Mouse (Mus musculus): Measurements from ENCODE around the gene Zfp593. TPM values are rescaled to one million over a fixed set of nuclear protein-coding genes. Genes with fewer than 3 reads are reported as not detected.

The Zfp593 gene
- polyA plus RNA-seq (2017; shearing (Covaris generic)), result 15.7 TPM

GRCm38 (mm10) chr4:134245148-134245843 is at the start of gene Zfp593:
Gene Zfp593, minus strand, starts transcription at chr4:134245592.

DNA sequence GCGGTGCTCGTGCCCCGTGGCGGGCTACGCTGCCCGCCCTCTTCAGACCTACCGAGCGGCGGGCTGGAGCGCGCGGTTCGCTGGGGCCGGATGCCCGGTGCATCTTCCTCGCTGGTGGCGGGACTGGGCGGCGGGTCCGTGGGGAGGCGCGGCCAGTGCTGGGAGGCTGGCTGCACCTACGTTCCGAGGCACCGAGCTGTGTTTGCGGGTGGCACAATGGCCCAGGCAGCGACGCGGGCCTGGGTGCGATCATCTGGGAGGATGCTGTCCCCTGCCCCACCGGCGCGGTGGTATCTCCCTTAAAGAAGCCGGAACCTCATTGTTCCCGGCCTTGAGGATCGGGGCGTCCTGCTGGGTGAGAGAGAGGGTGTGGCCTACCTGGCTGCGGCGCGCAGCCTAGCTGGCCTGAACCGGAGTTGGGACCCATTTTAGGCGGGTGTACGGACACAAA is 42.2 kb upstream of the Zfp593 start, which contains the start of gene Pdik1l:
Gene Pdik1l (minus strand): TSS at position 321 of the 451 bp plus-strand sequence.

GRCm38 (mm10) chr4:134253722-134254324 is 8.4 kb upstream of the Zfp593 start, which contains the start of gene Grrp1:
Gene Grrp1, minus strand, starts transcription at chr4:134254106.

DNA sequence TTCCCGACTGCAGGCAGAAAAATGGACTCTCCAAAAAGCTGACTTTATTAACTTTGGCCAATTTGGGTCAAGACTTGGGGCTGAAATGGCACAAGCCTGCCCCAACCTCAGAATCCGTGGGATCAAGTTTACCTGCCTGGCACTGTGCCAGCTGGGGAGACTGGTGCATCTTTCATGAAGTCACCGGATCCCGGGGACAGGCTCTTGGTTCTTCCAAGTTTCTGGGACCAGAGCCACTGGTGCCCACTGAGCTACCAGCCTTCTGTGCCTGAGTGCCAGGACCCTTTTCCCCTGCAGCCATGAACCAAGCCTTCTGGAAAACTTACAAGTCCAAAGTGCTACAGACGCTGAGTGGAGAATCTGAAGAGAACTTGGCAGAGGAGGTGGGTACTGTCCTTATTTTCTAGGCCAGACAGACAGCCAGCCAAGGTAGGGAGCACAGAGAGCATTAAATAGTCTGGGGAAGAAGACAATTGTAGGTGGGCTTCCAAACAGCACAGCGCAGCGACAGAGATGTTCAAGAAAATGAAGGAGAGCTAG is 1.4 kb upstream of the Zfp593 start, which contains the start of gene Gm30191:
Gene Gm30191 (plus strand): TSS at position 217 of the 540 bp plus-strand sequence.

GRCm38 (mm10) chr4:134243516-134244250 is 1.7 kb downstream of the Zfp593 start, which contains the start of gene E130218I03Rik:
Gene E130218I03Rik, plus strand, starts transcription at chr4:134243662.

DNA sequence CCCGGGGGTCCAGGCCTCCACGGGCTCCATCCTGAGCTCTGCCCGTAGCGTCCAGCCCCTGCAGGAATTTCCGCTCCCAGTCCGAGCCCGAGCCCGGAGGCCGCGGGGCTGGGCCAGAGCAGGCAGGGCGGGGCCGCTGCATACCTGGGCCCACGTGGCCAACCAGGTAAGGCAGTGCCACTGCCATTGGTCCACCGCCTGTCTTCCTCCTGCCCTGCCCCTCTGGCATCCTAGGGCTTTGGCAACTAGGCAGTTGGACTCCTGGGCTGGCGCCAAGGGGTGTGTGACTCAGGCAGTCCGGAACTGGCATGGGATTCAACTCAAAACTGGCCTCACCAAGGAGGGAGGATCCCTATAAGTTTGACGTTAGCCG is 7.1 kb downstream of the Zfp593 start, which contains the start of gene Cnksr1:
Gene Cnksr1 (minus strand): TSS at position 121 of the 373 bp plus-strand sequence.

DNA sequence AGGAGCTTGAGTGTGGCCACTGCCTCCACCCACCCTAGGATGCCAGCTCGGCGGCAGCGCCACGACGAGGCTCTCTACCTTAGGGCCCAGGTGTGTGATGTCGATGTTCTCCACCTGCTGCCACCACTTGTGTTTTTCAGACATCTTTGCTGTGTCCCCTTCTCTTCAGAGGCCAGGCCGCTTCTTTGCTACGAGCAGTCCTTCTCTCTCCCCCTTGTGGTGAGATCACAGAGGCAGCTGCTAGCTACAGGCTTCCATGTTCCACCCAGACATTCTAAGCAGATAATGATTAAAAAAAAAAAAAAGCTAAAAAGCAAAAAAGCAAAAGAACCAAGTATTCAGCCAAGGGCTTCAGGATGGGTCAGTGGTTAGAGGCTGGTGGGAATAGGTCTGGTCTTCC is 18.2 kb downstream of the Zfp593 start, which contains the start of gene Catsper4:
Gene Catsper4 (minus strand): TSS at position 190 of the 400 bp plus-strand sequence.

DNA sequence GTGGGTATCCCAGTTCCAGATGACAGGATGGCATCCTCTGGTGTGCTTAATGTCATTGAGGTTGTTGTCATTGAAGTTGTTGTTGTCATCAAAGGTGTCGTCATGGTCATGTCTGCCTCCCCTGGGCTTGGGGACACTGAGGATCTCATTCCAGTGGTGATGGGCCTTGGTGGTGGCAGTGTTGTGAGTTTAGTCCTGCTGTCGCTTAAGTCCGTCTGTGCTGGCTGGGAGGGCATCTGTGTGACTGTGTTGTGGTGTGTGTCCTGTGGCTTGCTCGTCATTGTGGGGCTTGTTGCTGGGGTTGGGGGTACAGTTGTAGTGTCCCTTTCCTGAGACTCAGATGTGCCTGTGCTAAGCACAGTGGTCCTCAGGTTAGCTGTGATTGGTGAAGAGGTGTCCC is 42.5 kb downstream of the Zfp593 start, which contains the start of gene Gm7534:
Gene Gm7534 (minus strand): TSS at position 101 of the 400 bp plus-strand sequence.

Other genes with a start within 250 kb of the Zfp593 start
- gene Dhdds, start 244.7 kb downstream of the Zfp593 start, polyA plus RNA-seq (2017; shearing (Covaris generic)), result 39.1 TPM
- gene Lin28a, start 226.8 kb downstream of the Zfp593 start, polyA plus RNA-seq (2017; shearing (Covaris generic)), result not detected
- 2.5 TPM for gene Zfp683, start 191.8 kb downstream of the Zfp593 start, polyA plus RNA-seq (2017; shearing (Covaris generic))
- 18.3 TPM for gene Crybg2, start 184.8 kb downstream of the Zfp593 start, polyA plus RNA-seq (2017; shearing (Covaris generic))
- gene Cd52, start 150.5 kb downstream of the Zfp593 start, polyA plus RNA-seq (2017; shearing (Covaris generic)), result 2,675 TPM
- gene Ubxn11, start 143.0 kb downstream of the Zfp593 start, polyA plus RNA-seq (2017; shearing (Covaris generic)), result 48.4 TPM
- 1,409 TPM for gene Sh3bgrl3, start 116.8 kb downstream of the Zfp593 start, polyA plus RNA-seq (2017; shearing (Covaris generic))
- gene Cep85, start 58.5 kb downstream of the Zfp593 start, polyA plus RNA-seq (2017; shearing (Covaris generic)), result 89.6 TPM
- not detected for gene Gm7534, start 42.6 kb downstream of the Zfp593 start, polyA plus RNA-seq (2017; shearing (Covaris generic))
- gene Catsper4, start 18.2 kb downstream of the Zfp593 start, polyA plus RNA-seq (2017; shearing (Covaris generic)), result not detected
- gene Cnksr1, start 7.2 kb downstream of the Zfp593 start, polyA plus RNA-seq (2017; shearing (Covaris generic)), result not detected
- 9.3 TPM for gene E130218I03Rik, start 1.9 kb downstream of the Zfp593 start, polyA plus RNA-seq (2017; shearing (Covaris generic))
- gene Gm30191, start 1.3 kb upstream of the Zfp593 start, polyA plus RNA-seq (2017; shearing (Covaris generic)), result not detected
- not detected for gene Grrp1, start 8.5 kb upstream of the Zfp593 start, polyA plus RNA-seq (2017; shearing (Covaris generic))
- gene Pdik1l, start 42.3 kb upstream of the Zfp593 start, polyA plus RNA-seq (2017; shearing (Covaris generic)), result 27.9 TPM
- gene Trim63, start 69.5 kb upstream of the Zfp593 start, polyA plus RNA-seq (2017; shearing (Covaris generic)), result not detected
- 1.1 TPM for gene Slc30a2, start 97.6 kb upstream of the Zfp593 start, polyA plus RNA-seq (2017; shearing (Covaris generic))
- 2.0 TPM for gene Extl1, start 138.3 kb upstream of the Zfp593 start, polyA plus RNA-seq (2017; shearing (Covaris generic))
- 2.5 TPM for gene Pafah2, start 150.7 kb upstream of the Zfp593 start, polyA plus RNA-seq (2017; shearing (Covaris generic))
- 89.1 TPM for gene Stmn1, start 222.7 kb upstream of the Zfp593 start, polyA plus RNA-seq (2017; shearing (Covaris generic))